Mouse (Mus musculus): ENCODE data around the gene Tex44. TPM values are rescaled to one million over a fixed set of nuclear protein-coding genes. Genes with fewer than 3 reads are reported as not detected.
A peak's percentile ranks its signal among the peaks of the same experiment; 100 is the strongest.

The Tex44 gene
- polyA plus RNA-seq, 1 experiment from 2014 or later: not detected

- peaks cover 9% of the 10 kb centered on the region for H3K4me1 ChIP-seq
- H3K9me3 ChIP-seq: 0 out of 2 replicates have a peak, but pooled peaks cover 2% of the 10 kb centered on the region
- H3K9ac ChIP-seq: no peak overlapping the region
- H3K27me3 ChIP-seq: no peaks in the 10 kb centered on the region
- no peak overlapping the region for H3K27ac ChIP-seq
- WGBS: 71% methylated on average over 8 of the region's 8 CpGs
- H3K4me2 ChIP-seq (replicated peaks): no peak overlapping the region
- ATAC-seq (ENCODE audit: low FRiP score, low read depth): no peak
- no peaks in the 10 kb centered on the region for H3K36me3 ChIP-seq
- no peak overlapping the region for H3K4me3 ChIP-seq
Measured at GRCm38 (mm10) chr1:86400096-86400754, 25.9 kb upstream of the Tex44 start.

DNA sequence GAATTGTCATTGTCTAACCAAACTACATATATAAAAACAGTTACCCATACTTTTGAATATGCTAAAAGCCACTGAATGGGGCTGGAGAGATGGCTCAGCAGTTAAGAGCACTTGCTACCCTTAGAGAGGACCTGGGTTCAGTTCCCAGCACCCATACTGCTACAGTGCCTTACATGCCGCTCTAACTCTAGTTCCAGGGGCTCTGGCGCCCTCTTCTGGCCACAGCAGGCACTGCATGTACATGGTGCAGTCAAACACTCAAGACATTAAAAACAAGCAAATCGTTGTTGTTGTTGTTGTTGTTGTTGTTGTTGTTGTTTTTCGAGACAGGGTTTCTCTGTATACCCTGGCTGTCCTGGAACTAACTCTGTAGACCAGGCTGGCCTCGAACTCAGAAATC is 21.3 kb upstream of the Tex44 start:
- H3K9me3 ChIP-seq: 0 out of 2 replicates have a peak, but pooled peaks cover 2% of the 10 kb centered on the region
- no peaks in the 10 kb centered on the region for H3K27me3 ChIP-seq
- no peak for ATAC-seq (ENCODE audit: low FRiP score, low read depth)
- no peak overlapping the region for H3K4me2 ChIP-seq (replicated peaks)
- no peaks in the 10 kb centered on the region for H3K4me1 ChIP-seq
- H3K4me3 ChIP-seq: no peak overlapping the region
- no peak overlapping the region for H3K9ac ChIP-seq
- no peak overlapping the region for H3K27ac ChIP-seq
- WGBS: 63% methylated on average over 5 of the region's 5 CpGs
- no peaks in the 10 kb centered on the region for H3K36me3 ChIP-seq

- ATAC-seq (ENCODE audit: low FRiP score, low read depth): no peak
- H3K36me3 ChIP-seq: no peaks in the 10 kb centered on the region
- H3K4me3 ChIP-seq: no peak overlapping the region
- 0 out of 2 replicates have a peak, but pooled peaks cover 2% of the 10 kb centered on the region for H3K9me3 ChIP-seq
- H3K27ac ChIP-seq: no peak overlapping the region
- no peaks in the 10 kb centered on the region for H3K27me3 ChIP-seq
- no peak overlapping the region for H3K4me2 ChIP-seq (replicated peaks)
- H3K9ac ChIP-seq: no peak overlapping the region
- WGBS: 72% methylated on average over 4 of the region's 4 CpGs
- H3K4me1 ChIP-seq: no peaks in the 10 kb centered on the region
Measured at GRCm38 (mm10) chr1:86406313-86406712, 19.8 kb upstream of the Tex44 start.

GRCm38 (mm10) chr1:86406914-86407313 is 19.2 kb upstream of the Tex44 start:
- Histone ChIP-seq H3K36me3 (no peaks in the 10 kb centered on the region), H3K9me3 (0 out of 2 replicates have a peak, but pooled peaks cover 2% of the 10 kb centered on the region), H3K9ac (no peak overlapping the region), H3K4me1 (no peaks in the 10 kb centered on the region), H3K27me3 (no peaks in the 10 kb centered on the region), H3K4me3 (no peak overlapping the region), H3K4me2 (replicated peaks) (no peak overlapping the region), H3K27ac (no peak overlapping the region)
- ATAC-seq (ENCODE audit: low FRiP score, low read depth): no peak
- 76% methylated on average over 8 of the region's 8 CpGs for WGBS

DNA sequence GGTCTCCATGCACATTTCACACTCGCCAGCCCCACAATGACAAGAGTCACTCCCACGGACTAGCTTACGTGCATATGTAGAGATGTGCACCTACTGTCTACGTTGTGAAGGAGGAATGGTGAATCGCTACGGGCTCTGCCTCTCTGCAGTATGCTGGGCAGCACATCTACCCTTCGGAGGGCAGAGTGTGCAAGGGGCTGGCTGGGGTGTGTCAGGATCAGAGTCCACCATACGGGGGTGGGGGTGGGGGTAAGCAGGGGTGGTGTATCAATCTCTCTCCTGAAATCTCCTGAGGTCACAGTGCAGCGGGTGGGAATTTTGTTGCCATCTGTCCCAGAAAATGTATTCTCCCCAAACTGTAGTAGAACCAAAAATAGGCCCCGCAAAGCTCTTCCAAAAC is 17.6 kb upstream of the Tex44 start:
- 81% methylated on average over 10 of the region's 10 CpGs for WGBS

DNA sequence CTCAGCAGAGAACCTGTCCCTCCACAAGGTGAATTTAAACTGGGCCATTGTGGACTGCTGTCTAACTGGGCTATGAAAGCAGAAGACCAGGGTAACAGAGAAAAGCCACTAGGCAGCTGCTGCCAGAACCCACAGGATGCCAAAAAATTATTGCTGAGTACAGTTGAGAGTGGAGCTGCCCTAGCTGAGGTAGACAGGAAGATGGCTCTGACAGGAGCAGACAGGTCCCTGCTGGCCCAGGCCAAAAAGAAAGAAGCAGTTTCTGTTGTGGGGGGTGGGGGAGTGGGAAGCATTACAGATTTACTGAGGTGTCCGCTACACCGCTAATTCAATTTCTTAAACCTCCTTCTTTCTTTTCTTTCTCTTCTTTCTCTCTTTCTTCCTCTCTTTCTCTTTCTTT is 16.7 kb upstream of the Tex44 start:
- Histone ChIP-seq H3K9me3 (0 out of 2 replicates have a peak, but pooled peaks cover 2% of the 10 kb centered on the region), H3K27me3 (no peaks in the 10 kb centered on the region), H3K4me3 (no peak overlapping the region), H3K27ac (no peak overlapping the region), H3K4me2 (replicated peaks) (no peak overlapping the region), H3K9ac (no peak overlapping the region), H3K4me1 (no peaks in the 10 kb centered on the region), H3K36me3 (no peaks in the 10 kb centered on the region)
- WGBS: 87% methylated on average over 2 of the region's 2 CpGs
- no peak for ATAC-seq (ENCODE audit: low FRiP score, low read depth)

More for the DNA sequence above, 17.6 kb upstream of the Tex44 start:
- H3K27me3 ChIP-seq: no peaks in the 10 kb centered on the region
- no peak overlapping the region for H3K27ac ChIP-seq
- no peaks in the 10 kb centered on the region for H3K36me3 ChIP-seq
- no peaks in the 10 kb centered on the region for H3K4me1 ChIP-seq
- H3K9me3 ChIP-seq: 0 out of 2 replicates have a peak, but pooled peaks cover 2% of the 10 kb centered on the region
- no peak overlapping the region for H3K9ac ChIP-seq
- H3K4me3 ChIP-seq: no peak overlapping the region
- ATAC-seq (ENCODE audit: low FRiP score, low read depth): no peak
- H3K4me2 ChIP-seq (replicated peaks): no peak overlapping the region

GRCm38 (mm10) chr1:86414715-86415114 is 11.4 kb upstream of the Tex44 start:
- no peaks in the 10 kb centered on the region for H3K36me3 ChIP-seq
- ATAC-seq (ENCODE audit: low FRiP score, low read depth): no peak
- 80% methylated on average over 5 of the region's 5 CpGs for WGBS

DNA sequence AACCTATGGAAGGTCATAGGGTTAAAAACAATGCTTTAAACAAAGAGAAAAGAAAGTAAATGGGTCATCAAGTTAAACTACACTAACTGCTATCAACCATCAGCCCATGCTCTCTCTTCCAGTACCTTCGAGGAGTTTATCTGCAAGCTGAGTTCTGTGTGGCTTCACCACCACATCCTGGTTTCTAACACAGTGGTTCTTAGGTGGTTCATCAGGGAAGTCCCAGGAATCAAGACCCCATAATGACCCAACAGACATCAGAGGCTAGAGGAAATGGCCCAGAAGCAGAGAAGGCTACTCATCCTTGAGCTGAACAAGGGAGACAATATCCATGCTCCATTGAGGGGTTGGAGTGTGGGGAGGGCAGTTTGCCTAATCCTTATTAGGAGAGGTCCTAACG is 11.0 kb upstream of the Tex44 start:
- Histone ChIP-seq H3K27ac (no peak overlapping the region), H3K9ac (no peak overlapping the region), H3K4me1 (no peaks in the 10 kb centered on the region), H3K36me3 (no peaks in the 10 kb centered on the region), H3K9me3 (no peaks in the 10 kb centered on the region), H3K4me3 (no peak overlapping the region), H3K27me3 (no peaks in the 10 kb centered on the region), H3K4me2 (replicated peaks) (no peak overlapping the region)
- no peak for ATAC-seq (ENCODE audit: low FRiP score, low read depth)
- WGBS: 81% methylated on average over 2 of the region's 2 CpGs

More at GRCm38 (mm10) chr1:86414715-86415114, 11.4 kb upstream of the Tex44 start:
- Histone ChIP-seq H3K27ac (no peak overlapping the region), H3K9me3 (no peaks in the 10 kb centered on the region), H3K4me3 (no peak overlapping the region), H3K9ac (no peak overlapping the region), H3K4me1 (no peaks in the 10 kb centered on the region), H3K27me3 (no peaks in the 10 kb centered on the region), H3K4me2 (replicated peaks) (no peak overlapping the region)

GRCm38 (mm10) chr1:86415612-86416184 is 10.4 kb upstream of the Tex44 start:
- Histone ChIP-seq H3K27me3 (no peaks in the 10 kb centered on the region), H3K27ac (no peak overlapping the region), H3K4me2 (replicated peaks) (no peak overlapping the region), H3K9ac (no peak overlapping the region), H3K4me1 (peaks cover under 1% of the 10 kb centered on the region), H3K4me3 (no peak overlapping the region), H3K36me3 (no peaks in the 10 kb centered on the region), H3K9me3 (no peaks in the 10 kb centered on the region)
- 62% methylated on average over 7 of the region's 7 CpGs for WGBS
- ATAC-seq (ENCODE audit: low FRiP score, low read depth): peak; percentile 28; the same call in 1 of the 2 replicates

DNA sequence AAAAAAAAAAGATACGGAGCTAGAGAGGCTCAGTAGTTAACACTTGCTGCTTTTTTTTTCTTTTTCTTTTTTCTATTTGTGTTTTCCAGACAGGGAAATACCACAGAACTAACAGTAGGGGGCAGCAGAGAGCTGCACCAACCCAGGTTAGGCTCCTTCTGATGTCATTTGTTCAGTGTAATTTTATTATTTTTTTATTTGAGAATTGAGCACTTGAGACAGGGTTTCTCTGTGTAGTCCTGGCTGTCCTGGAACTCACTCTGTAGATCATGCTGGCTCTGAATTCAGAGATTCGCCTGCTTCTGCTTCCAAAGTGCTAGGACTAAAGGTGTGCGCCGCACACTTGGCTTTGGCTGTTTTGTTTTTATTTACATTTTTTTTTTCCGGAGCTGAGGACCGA is 9.8 kb upstream of the Tex44 start:
- WGBS: 65% methylated on average over 6 of the region's 6 CpGs

DNA sequence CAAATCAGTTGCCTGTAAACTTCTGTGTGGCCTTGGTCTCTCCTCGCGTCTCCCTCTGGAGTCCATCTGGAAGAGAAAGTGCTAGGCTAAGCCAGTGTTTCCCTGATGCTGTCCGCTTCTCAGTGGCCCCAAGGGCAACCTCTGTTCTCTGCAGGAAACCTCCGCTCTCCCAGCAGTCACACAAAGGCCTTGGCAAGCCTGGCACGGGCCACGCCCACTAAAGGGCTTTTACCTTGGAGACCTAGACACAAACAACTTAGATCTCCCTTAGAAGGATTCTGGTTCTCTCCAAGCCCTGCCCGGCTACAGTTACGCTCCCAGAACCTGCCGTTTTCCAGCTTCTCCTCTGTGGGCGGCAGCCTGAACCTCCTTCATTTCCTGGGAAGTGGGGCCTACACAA is 5.1 kb upstream of the Tex44 start:
- Histone ChIP-seq H3K4me3 (no peak overlapping the region), H3K27me3 (no peaks in the 10 kb centered on the region), H3K9ac (peak overlapping the region; percentile 9), H3K4me2 (replicated peaks) (no peak overlapping the region), H3K36me3 (no peaks in the 10 kb centered on the region), H3K9me3 (no peaks in the 10 kb centered on the region), H3K4me1 (peaks cover 26% of the 10 kb centered on the region), H3K27ac (peak overlapping the region; percentile 52)
- no peak for ATAC-seq (ENCODE audit: low FRiP score, low read depth)
- WGBS: 31% methylated on average over 10 of the region's 10 CpGs

More for the DNA sequence above, 9.8 kb upstream of the Tex44 start:
- no peaks in the 10 kb centered on the region for H3K9me3 ChIP-seq
- no peak overlapping the region for H3K27ac ChIP-seq
- H3K36me3 ChIP-seq: no peaks in the 10 kb centered on the region
- no peaks in the 10 kb centered on the region for H3K27me3 ChIP-seq
- ATAC-seq (ENCODE audit: low FRiP score, low read depth): no peak
- H3K9ac ChIP-seq: no peak overlapping the region
- peaks cover 7% of the 10 kb centered on the region for H3K4me1 ChIP-seq
- no peak overlapping the region for H3K4me2 ChIP-seq (replicated peaks)
- no peak overlapping the region for H3K4me3 ChIP-seq

GRCm38 (mm10) chr1:86423879-86424278 is 2.2 kb upstream of the Tex44 start:
- no peaks in the 10 kb centered on the region for H3K36me3 ChIP-seq
- no peak overlapping the region for H3K4me3 ChIP-seq
- no peaks in the 10 kb centered on the region for H3K27me3 ChIP-seq
- H3K27ac ChIP-seq: no peak overlapping the region
- H3K4me2 ChIP-seq (replicated peaks): no peak overlapping the region
- WGBS: 73% methylated on average over 5 of the region's 5 CpGs
- ATAC-seq (ENCODE audit: low FRiP score, low read depth): no peak
- peaks cover 26% of the 10 kb centered on the region for H3K4me1 ChIP-seq
- H3K9ac ChIP-seq: no peak overlapping the region
- no peaks in the 10 kb centered on the region for H3K9me3 ChIP-seq
